Comparison of ENCODE assay signal across 22 mouse cellular contexts in genomic region chr4:100291015-100291651, GRCm38 (mm10).
"Had no signal": no experiment of that assay in that cellular context is flagged by ENCODE, and none has a peak within 500 bp of the region (broad histone marks: within the 10 kb centered on the region; RNA-seq: fewer than 3 reads in every experiment).

No protein-coding gene starts in this region.

- H3K4me2 ChIP-seq: limb, embryonic 12.5 days; limb, embryonic 15.5 days; liver, embryonic 12.5 days; liver, embryonic 15.5 days; lung, embryonic 14.5 days; midbrain, embryonic 13.5 days; neural tube, embryonic 12.5 days; stomach, embryonic 15.5 days had no signal

- DNase-seq: kidney, adult 18-20 months; kidney, adult 9 months; kidney, postnatal 10 days; kidney, postnatal 36 days; left cerebral cortex, postnatal 4 days; lung, embryonic 14.5 days; lung, postnatal 14 days; retina, postnatal 1 day; right cerebral cortex, postnatal 25 days; spleen, adult 18-20 months; thymus, postnatal 25 days had no signal

- H3K4me1 ChIP-seq: limb, embryonic 12.5 days; liver, embryonic 12.5 days; liver, embryonic 15.5 days; midbrain, embryonic 13.5 days; neural tube, embryonic 12.5 days had no signal

- ATAC-seq: inflammation-experienced regulatory T-cells, adult 6 months; intestine, embryonic 16.5 days; liver, embryonic 12.5 days; midbrain, embryonic 13.5 days; midbrain, embryonic 16.5 days had no signal

- H3K9ac ChIP-seq: limb, embryonic 12.5 days; limb, embryonic 15.5 days; liver, embryonic 12.5 days; liver, embryonic 15.5 days; lung, embryonic 14.5 days; midbrain, embryonic 13.5 days; neural tube, embryonic 12.5 days; stomach, embryonic 15.5 days had no signal

- H3K27me3 ChIP-seq: limb, embryonic 12.5 days; limb, embryonic 15.5 days; liver, embryonic 12.5 days; liver, embryonic 15.5 days; midbrain, embryonic 13.5 days; neural tube, embryonic 12.5 days; stomach, embryonic 15.5 days had no signal

- H3K27ac ChIP-seq: limb, embryonic 12.5 days; limb, embryonic 15.5 days; liver, embryonic 12.5 days; liver, embryonic 15.5 days; macrophage; midbrain, embryonic 13.5 days; neural tube, embryonic 12.5 days; stomach, embryonic 15.5 days had no signal

- H3K9me3 ChIP-seq: limb, embryonic 12.5 days; limb, embryonic 15.5 days; liver, embryonic 12.5 days; liver, embryonic 15.5 days; midbrain, embryonic 13.5 days; neural tube, embryonic 12.5 days; stomach, embryonic 15.5 days had no signal

- H3K4me3 ChIP-seq: limb, embryonic 12.5 days; limb, embryonic 15.5 days; liver, embryonic 12.5 days; liver, embryonic 15.5 days; midbrain, embryonic 13.5 days; neural tube, embryonic 12.5 days; stomach, embryonic 15.5 days had no signal

- H3K36me3 ChIP-seq: limb, embryonic 12.5 days; limb, embryonic 15.5 days; liver, embryonic 12.5 days; liver, embryonic 15.5 days; midbrain, embryonic 13.5 days; neural tube, embryonic 12.5 days; stomach, embryonic 15.5 days had no signal
